Mouse (Mus musculus): Measurements from ENCODE around the gene Brat1. TPM values are rescaled to one million over a fixed set of nuclear protein-coding genes. Genes with fewer than 3 reads are reported as not detected.

Gene Brat1
- total RNA-seq, 2 experiments from 2014 or later: 28.8 to 29.4 TPM

GRCm38 (mm10) chr5:140741040-140741439 is 36.2 kb downstream of the Brat1 start:
- intact Hi-C loops (cut with DNase I): no loop called here
- no peak for DNase-seq

GRCm38 (mm10) chr5:140741877-140742276 is 37.1 kb downstream of the Brat1 start:
- intact Hi-C loops (cut with DNase I): no loop called here
- no peak for DNase-seq

- peak; percentile 75 for DNase-seq
- intact Hi-C loops (cut with DNase I): no loop called here
Observed at GRCm38 (mm10) chr5:140743706-140744131, 38.9 kb downstream of the Brat1 start.

DNA sequence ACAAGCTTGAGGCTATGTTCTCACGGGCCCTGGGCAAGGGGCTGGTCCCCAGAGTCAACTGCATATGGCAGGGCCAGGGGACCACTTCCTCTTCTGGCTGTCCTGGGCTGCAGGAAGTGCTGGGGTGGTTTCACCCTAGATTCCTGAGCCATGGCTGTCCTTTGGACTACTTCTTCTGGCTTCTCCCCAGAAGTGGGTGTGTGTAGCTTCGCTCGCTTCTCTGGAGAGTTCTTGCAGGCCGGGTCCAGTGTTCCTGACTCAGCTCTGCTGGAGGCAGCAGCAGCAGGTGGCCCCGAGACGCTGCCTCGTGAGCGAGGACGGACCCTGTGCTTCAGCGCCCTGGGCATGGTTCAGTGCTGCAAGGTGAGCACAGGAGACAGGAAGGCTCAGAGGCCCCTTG is 43.6 kb downstream of the Brat1 start:
- DNase-seq: no peak
- intact Hi-C loops (cut with DNase I): loop anchor here (5.0 kb wide), 1 partner anchor 211 kb away; no protein-coding TSS in a partner anchor

GRCm38 (mm10) chr5:140749062-140749875 is 44.5 kb downstream of the Brat1 start:
- peak; percentile 84 for DNase-seq
- intact Hi-C loops (cut with DNase I): loop anchor here (5.0 kb wide), 1 partner anchor 212 kb away; no protein-coding TSS in a partner anchor

DNA sequence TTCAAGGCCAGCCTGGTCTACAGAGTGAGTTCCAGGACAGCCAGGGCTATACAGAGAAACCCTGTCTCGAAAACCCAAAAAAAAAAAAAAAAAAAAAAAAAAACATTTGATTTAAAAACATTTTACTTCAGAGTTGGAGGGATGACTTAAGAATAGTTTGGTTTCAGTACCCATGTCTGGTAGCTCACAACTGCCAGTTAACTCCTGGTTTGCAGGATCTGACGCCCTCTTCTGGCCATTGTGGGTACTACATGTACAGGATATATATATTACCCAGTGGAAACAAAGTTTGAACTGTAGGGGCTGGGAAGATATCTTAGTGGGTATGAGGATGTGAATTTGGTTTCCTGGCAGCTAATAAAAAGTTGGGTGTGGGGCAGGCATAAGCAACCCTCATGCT is 46.1 kb downstream of the Brat1 start:
- peak; percentile 51 for DNase-seq
- intact Hi-C loops (cut with DNase I): no loop called here

DNA sequence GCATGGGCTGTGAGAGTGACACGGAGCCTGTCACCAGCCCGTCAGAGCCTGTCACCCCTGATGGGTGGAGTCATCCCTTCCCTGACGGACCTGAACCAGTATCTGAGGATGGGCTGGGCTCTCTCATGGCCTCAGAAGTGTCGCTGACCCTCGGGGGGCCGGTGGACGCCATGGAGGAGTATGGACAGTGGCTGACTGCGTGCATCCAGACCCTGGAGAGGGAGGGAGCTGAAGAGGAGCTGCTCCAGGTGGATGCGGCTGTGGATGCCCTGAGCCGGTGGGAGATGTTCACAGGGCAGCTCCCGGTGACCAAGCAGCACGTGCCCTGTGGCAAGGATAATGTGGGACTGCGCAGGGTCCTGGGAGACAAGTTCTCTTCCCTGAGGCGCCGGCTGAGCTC is 47.2 kb downstream of the Brat1 start:
- intact Hi-C loops (cut with DNase I): no loop called here
- no peak for DNase-seq

- DNase-seq: no peak
- intact Hi-C loops (cut with DNase I): no loop called here
Observed at GRCm38 (mm10) chr5:140752639-140753038, 47.8 kb downstream of the Brat1 start.

- intact Hi-C loops (cut with DNase I): no loop called here
- no peak for DNase-seq
Observed at GRCm38 (mm10) chr5:140753223-140753622, 48.4 kb downstream of the Brat1 start.

DNA sequence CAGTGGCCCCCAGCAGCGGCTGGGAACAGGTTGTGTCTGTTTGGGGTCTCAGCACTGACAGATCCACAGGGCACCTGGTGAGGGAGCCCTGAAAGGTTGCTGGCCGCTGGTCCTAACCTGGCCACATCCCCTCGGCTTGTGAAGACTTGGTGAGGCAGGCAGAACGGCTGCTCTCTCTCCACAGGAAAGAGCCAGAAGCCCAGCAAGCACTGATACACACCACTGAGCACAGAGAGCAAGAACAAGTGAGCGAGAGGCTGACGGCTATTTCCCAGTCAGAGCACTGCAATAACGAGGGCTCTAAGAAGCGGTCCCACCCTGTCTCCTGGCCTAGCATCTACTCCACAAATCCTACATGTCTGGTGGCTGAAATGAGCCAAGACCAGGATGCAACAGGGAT is 54.1 kb downstream of the Brat1 start:
- DNase-seq: no peak
- intact Hi-C loops (cut with DNase I): no loop called here

- intact Hi-C loops (cut with DNase I): no loop called here
- DNase-seq: no peak
Observed at GRCm38 (mm10) chr5:140762540-140762939, 57.7 kb downstream of the Brat1 start.

DNA sequence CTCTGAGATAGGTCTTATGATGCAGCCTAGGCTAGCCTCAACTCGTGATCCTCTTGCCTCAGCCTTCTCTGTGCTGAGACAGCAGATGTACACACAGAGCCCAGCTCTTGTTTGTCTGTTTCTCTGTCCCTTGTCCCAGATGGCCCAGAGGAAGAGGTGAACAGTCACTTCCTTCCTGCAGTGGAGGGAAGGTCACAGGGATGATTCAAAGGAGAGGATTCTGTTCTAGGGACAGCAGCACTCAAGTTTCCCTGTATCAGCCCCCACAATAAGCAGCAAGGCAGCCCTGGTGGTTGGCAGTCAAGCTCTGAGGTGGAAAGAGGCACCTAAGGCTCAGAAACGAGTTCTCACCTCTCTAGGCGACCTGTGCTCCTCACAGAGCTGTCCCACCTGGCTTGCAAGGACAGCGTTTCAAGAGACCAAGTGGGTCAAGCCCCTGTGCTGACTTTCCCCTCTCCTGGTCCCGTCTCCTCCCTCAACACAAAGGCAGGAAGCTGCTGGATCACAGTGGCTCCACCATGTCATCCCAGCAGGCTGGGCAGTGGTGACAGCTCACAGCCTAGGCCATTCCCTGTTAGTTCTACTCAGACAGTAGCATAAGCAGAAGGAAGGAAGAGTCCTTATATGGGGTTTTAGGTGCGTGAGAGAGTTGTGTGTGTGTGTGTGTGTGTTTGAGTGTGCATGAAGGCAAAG is 60.3 kb downstream of the Brat1 start:
- intact Hi-C loops (cut with DNase I): no loop called here
- DNase-seq: no peak

DNA sequence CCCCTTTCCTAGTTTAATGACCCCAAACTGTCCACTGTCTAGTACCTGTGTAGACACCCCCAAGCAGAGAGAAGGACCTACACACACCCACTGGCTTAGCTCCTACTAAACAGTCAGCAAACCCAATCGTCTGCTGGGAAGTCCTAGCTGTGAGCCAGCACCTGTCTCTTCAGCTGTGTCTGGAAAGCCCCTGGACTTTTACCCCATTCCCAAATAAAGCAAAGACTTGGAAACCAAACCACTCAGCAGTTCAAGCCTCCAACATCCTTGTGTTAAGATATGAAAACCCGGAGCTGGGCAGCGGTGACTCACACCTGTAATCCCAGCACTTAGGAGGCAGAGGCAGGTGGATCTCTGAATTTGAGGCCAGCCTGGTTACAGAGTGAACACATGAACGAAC is 61.8 kb downstream of the Brat1 start:
- no peak for DNase-seq
- intact Hi-C loops (cut with DNase I): no loop called here

DNA sequence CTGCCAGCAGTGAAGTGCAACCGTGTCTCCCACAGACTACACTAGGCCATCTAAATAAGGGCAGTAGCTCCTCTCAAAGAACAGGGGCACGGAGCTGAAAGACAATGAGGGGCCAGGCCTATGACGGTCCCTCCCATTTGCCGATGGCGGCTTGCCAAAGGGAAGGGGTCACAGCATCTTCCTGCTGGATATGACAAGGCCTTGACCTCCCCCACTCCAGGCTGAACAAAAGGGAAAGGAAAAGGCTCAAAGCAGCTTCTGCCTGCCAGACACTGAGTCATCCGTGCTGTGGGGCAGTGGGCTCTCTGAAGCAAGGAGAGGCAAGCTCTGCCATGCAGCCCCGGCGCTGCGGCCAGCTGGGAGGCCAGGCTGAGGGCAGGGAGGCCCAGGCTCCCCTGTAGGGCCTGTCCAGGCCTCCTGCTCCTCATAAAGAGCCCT is 62.9 kb downstream of the Brat1 start:
- DNase-seq: peak; percentile 90
- intact Hi-C loops (cut with DNase I): no loop called here

GRCm38 (mm10) chr5:140768333-140768732 is 63.5 kb downstream of the Brat1 start:
- DNase-seq: peak; percentile 67
- intact Hi-C loops (cut with DNase I): no loop called here

Other genes with a start within 250 kb of the Brat1 start
- gene Chst12, start 199.5 kb upstream of the Brat1 start, total RNA-seq (2021): 10 to 100 TPM; 19.7 to 20.9 TPM
- gene Grifin, start 139.9 kb upstream of the Brat1 start, total RNA-seq (2021): not detected
- 10 to 100 TPM; 19.7 to 20.7 TPM for gene Lfng, start 97.7 kb upstream of the Brat1 start, total RNA-seq (2021)
- 100 to 1,000 TPM; 382 to 395 TPM for gene Ttyh3, start 56.0 kb upstream of the Brat1 start, total RNA-seq (2021)
- gene Iqce, start 2.6 kb upstream of the Brat1 start, total RNA-seq (2021): 10 to 100 TPM; 70.1 to 75.6 TPM
- gene Amz1, start 19.1 kb downstream of the Brat1 start, total RNA-seq (2021): 10 to 100 TPM; 19.3 to 26.0 TPM
- 10 to 100 TPM; 77.3 to 82.0 TPM for gene Gna12, start 125.4 kb downstream of the Brat1 start, total RNA-seq (2021)

All from left cerebral cortex, postnatal 4 days (tissue).